Mouse (Mus musculus) neural tube, embryonic 13.5 days (tissue): ENCODE results near the gene Ubxn4. TPM values are rescaled to one million over a fixed set of nuclear protein-coding genes. Genes with fewer than 3 reads are reported as not detected.

ENCODE experiments used
- ATAC-seq: fragments of 200-750 bp; cut with Nextera tagmentation; 2 replicates; pipeline ENCODE4 v1.8.0; 2017; ENCODE audit warnings: low read depth, mild to moderate bottlenecking, moderate TSS enrichment, moderate library complexity
- H3K27ac ChIP-seq: fragments of 300-500 bp; sonication (generic); replicated peaks from 2 replicates; pipeline ENCODE4 v1.5.1; 2015; ENCODE audit warnings: moderate library complexity, mild to moderate bottlenecking, inconsistent platforms
- H3K27me3 ChIP-seq: fragments of 300-500 bp; sonication (generic); 2 replicates; pipeline ENCODE4 v1.6.1; 2015; ENCODE audit warnings: mild to moderate bottlenecking, inconsistent platforms
- H3K36me3 ChIP-seq: fragments of 300-500 bp; sonication (generic); 2 replicates; pipeline ENCODE4 v1.6.1; 2015; ENCODE audit warnings: mild to moderate bottlenecking, inconsistent platforms
- H3K4me1 ChIP-seq: fragments of 300-500 bp; sonication (generic); replicated peaks from 2 replicates; pipeline ENCODE4 v1.6.1; 2015; ENCODE audit warnings: inconsistent platforms
- H3K4me2 ChIP-seq: fragments of 300-500 bp; sonication (generic); 2 replicates; pipeline ENCODE4 v1.6.1; 2015; ENCODE audit warnings: inconsistent platforms, mild to moderate bottlenecking, moderate library complexity
- H3K4me3 ChIP-seq: fragments of 300-500 bp; sonication (generic); 2 replicates; pipeline ENCODE4 v1.5.1; 2015; ENCODE audit warnings: mild to moderate bottlenecking, inconsistent platforms
- H3K9ac ChIP-seq: fragments of 300-500 bp; sonication (generic); 2 replicates; pipeline ENCODE4 v1.6.1; 2015; ENCODE audit warnings: moderate library complexity, mild to moderate bottlenecking, inconsistent platforms
- H3K9me3 ChIP-seq: fragments of 300-500 bp; sonication (generic); 2 replicates; pipeline ENCODE4 v1.6.1; 2016; ENCODE audit warnings: inconsistent platforms
- WGBS: fragments of 180-500 bp; shearing (Covaris S2); methylation state at CpG from one replicate; pipeline ENCODE4 v1.1.7; 2015; 5-methylcytosine and 5-hydroxymethylcytosine counted together
- microRNA counts: library from miRNA; unstranded; fragments of <30 nt; microRNA quantifications from one replicate; lab custom pipeline; 2016
- microRNA-seq: library from miRNA; unstranded; fragments of <30 nt; microRNA quantifications from one replicate; pipeline ENCODE4, GENCODE M21; 2016
- polyA plus RNA-seq: library from polyadenylated mRNA; unstranded; fragments of >200 nt; fragmentation: Nextera tagmentation; extraction: Ambion mirVana; gene quantifications from 2 replicates; pipeline ENCODE4 v1.2.1, GENCODE M21; 2015

Ubxn4 gene
- polyA plus RNA-seq, 1 experiment from 2014 or later, result 82.9 TPM

- Histone ChIP-seq H3K4me2 (no peak overlapping the region), H3K27ac (no peak overlapping the region), H3K4me3 (no peak overlapping the region), H3K27me3 (no peaks in the 10 kb centered on the region), H3K9ac (no peak overlapping the region), H3K36me3 (no peaks in the 10 kb centered on the region; the same call in 1 of the 2 replicates), H3K4me1 (no peaks in the 10 kb centered on the region), H3K9me3 (no peaks in the 10 kb centered on the region)
- WGBS, result 90% methylated on average over 8 of the region's 8 CpGs
- ATAC-seq, result no peak
These were observed 79.4 kb downstream of the Ubxn4 start for GRCm38 (mm10) chr1:128323026-128323643.

- Histone ChIP-seq H3K4me3 (no peak overlapping the region), H3K4me1 (no peaks in the 10 kb centered on the region), H3K36me3 (no peaks in the 10 kb centered on the region; the same call in 1 of the 2 replicates), H3K27me3 (no peaks in the 10 kb centered on the region), H3K9ac (no peak overlapping the region), H3K27ac (no peak overlapping the region), H3K9me3 (no peaks in the 10 kb centered on the region), H3K4me2 (no peak overlapping the region)
- WGBS, result 87% methylated on average over 2 of the region's 2 CpGs
- no peak for ATAC-seq
These were observed 81.0 kb downstream of the Ubxn4 start for GRCm38 (mm10) chr1:128324776-128325175.

DNA sequence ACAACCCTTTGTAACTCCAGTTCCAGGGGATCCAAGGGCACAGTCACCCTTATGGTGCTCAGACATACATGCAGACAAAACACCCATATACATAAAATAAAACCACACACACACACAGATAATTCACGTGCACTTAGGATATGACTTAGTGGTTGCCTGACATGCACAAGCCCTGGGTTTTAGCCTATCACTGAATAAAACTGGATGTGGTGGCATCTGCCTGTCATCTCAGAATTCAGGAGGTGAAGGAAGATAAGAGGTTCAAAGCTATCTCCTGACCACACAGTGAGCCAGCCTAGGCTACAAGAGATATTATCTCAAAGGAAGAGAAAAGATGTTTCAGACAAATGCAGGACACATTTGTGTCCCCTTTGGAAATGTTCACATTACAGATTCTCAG lies 83.4 kb downstream of the Ubxn4 start:
- H3K27ac ChIP-seq, result no peak overlapping the region
- WGBS, result 89% methylated on average over 1 of the region's 1 CpGs
- no peaks in the 10 kb centered on the region for H3K9me3 ChIP-seq
- no peak overlapping the region for H3K4me2 ChIP-seq
- no peak for ATAC-seq
- H3K4me3 ChIP-seq, result no peak overlapping the region
- H3K4me1 ChIP-seq, result no peaks in the 10 kb centered on the region
- H3K36me3 ChIP-seq, result peaks cover 18% of the 10 kb centered on the region
- H3K9ac ChIP-seq, result no peak overlapping the region
- no peaks in the 10 kb centered on the region for H3K27me3 ChIP-seq

DNA sequence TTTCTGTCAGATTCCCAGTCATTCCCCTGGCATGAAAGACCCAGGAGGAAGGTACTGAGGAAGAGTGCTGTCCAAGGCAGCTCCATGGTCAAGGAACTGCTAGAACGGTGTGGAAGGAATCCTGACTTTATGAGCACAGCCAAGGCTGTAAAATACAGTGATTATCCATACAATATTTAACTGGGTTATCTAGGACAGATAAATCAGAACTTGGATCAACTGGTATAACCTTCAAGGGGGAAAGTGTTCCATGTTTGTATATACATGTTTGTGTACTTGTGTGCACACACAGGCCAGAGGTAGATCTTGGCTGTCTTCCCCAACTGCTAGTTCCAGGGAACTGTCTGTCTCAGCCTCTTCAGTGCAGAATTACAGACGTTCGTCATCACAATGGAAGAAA lies 84.5 kb downstream of the Ubxn4 start, which contains the start of gene Lct:
TSS of gene Lct (minus strand) at position 101 of the 400 bp plus-strand sequence.
- no peaks in the 10 kb centered on the region for H3K4me1 ChIP-seq
- ATAC-seq, result no peak
- no peak within 1 kb of the TSS for H3K9ac ChIP-seq
- no peak within 1 kb of the TSS for H3K4me3 ChIP-seq
- no peaks in the 10 kb centered on the region for H3K9me3 ChIP-seq
- H3K27me3 ChIP-seq, result no peaks in the 10 kb centered on the region
- no peak within 1 kb of the TSS for H3K4me2 ChIP-seq
- peaks cover 28% of the 10 kb centered on the region for H3K36me3 ChIP-seq
- 85% methylated on average over 3 of the region's 3 CpGs for WGBS
- H3K27ac ChIP-seq, result no peak within 1 kb of the TSS

MicroRNAs encoded within 50 kb of the gene (microRNA counts, 519-probe panel; counts per million panel counts)
- 3,992 counts per million, percentile 63 among the panel's probes with 10 or more counts for microRNA mmu-miR-128 (lab: Ali Mortazavi, UCI)

Small RNA genes lying within 50 kb of the gene (microRNA-seq; reads per million reads assigned to microRNA genes)
- gene Mir128-1, result 374 reads per million, percentile 72 among the genes with 10 or more reads in this experiment

Other genes starting within 250 kb of the Ubxn4 start
- 3.4 and 4.4 TPM in 2 replicates for gene Zranb3, start 140.9 kb upstream of the Ubxn4 start, polyA plus RNA-seq
- 80.5 and 93.4 TPM in 2 replicates for gene R3hdm1, start 140.7 kb upstream of the Ubxn4 start, polyA plus RNA-seq
- gene Lct, start 84.4 kb downstream of the Ubxn4 start, polyA plus RNA-seq, result 0.04 and 0.06 TPM in 2 replicates
- 66.4 and 74.4 TPM in 2 replicates for gene Mcm6, start 115.7 kb downstream of the Ubxn4 start, polyA plus RNA-seq
- gene Dars, start 173.4 kb downstream of the Ubxn4 start, polyA plus RNA-seq, result 159 and 162 TPM in 2 replicates